Comparison of ENCODE assay signal across 7 mouse cellular contexts in genomic region chr10:7956228-7957001, GRCm38 (mm10). TPM values are rescaled to one million over a fixed set of nuclear protein-coding genes. Genes with fewer than 3 reads are reported as not detected.
DNase-seq lines count a peak whose midpoint lies in the region; ATAC-seq lines count a peak whose summit lies in the region.

Gene Tab2, minus strand, starts transcription at chr10:7956230.

- H3K27me3 ChIP-seq in embryonic facial prominence, embryonic 11.5 days (ENCODE audit: control insufficient read depth, insufficient read depth, low read length): no peaks in the 10 kb centered on the region
- no peaks in the 10 kb centered on the region for H3K27me3 ChIP-seq in limb, embryonic 11.5 days (ENCODE audit: control insufficient read depth, insufficient read depth, low read length)
- H3K27me3 ChIP-seq in midbrain, embryonic 14.5 days (ENCODE audit: control insufficient read depth, insufficient read depth, low read length): no peaks in the 10 kb centered on the region

- peak; percentile 97 for ATAC-seq in embryonic facial prominence, embryonic 11.5 days (replicated peaks; ENCODE audit: insufficient number of reproducible peaks, low FRiP score, low TSS enrichment, low read depth)
- ATAC-seq in limb, embryonic 11.5 days (ENCODE audit: insufficient number of reproducible peaks, low FRiP score, low TSS enrichment, low read depth): peak; percentile 96
- peak; percentile 97 for ATAC-seq in midbrain, embryonic 14.5 days (ENCODE audit: low FRiP score, low TSS enrichment)

- DNase-seq in adrenal gland, postnatal 14 days: peak; percentile 96
- DNase-seq in embryonic facial prominence, embryonic 11.5 days (ENCODE audit: low spot score): peak; percentile 93
- DNase-seq in heart, adult 11 months: peak; percentile 99
- peak; percentile 93 for DNase-seq in kidney, adult 18-20 months
- DNase-seq in limb, embryonic 11.5 days (ENCODE audit: low spot score): peak; percentile 93
- DNase-seq in midbrain, embryonic 14.5 days: peak; percentile 97
- peak; percentile 84 to 88 for DNase-seq in spleen, adult 18-20 months

- H3K4me3 ChIP-seq in embryonic facial prominence, embryonic 11.5 days (ENCODE audit: low read depth, low read length): peak within 1 kb of the TSS; percentile 99
- peak within 1 kb of the TSS; percentile 98 for H3K4me3 ChIP-seq in limb, embryonic 11.5 days (ENCODE audit: low read depth, low read length)
- H3K4me3 ChIP-seq in midbrain, embryonic 14.5 days (replicated peaks; ENCODE audit: low read depth, low read length): peak within 1 kb of the TSS; percentile 94

- H3K27ac ChIP-seq in embryonic facial prominence, embryonic 11.5 days (replicated peaks; ENCODE audit: low read depth, low read length): peak within 1 kb of the TSS; percentile 99
- peak within 1 kb of the TSS; percentile 92 for H3K27ac ChIP-seq in limb, embryonic 11.5 days (replicated peaks; ENCODE audit: low read depth, low read length)
- H3K27ac ChIP-seq in midbrain, embryonic 14.5 days (replicated peaks; ENCODE audit: low read depth, low read length): peak within 1 kb of the TSS; percentile 99

- H3K36me3 ChIP-seq in embryonic facial prominence, embryonic 11.5 days (replicated peaks; ENCODE audit: control insufficient read depth, insufficient read depth, low read depth, low read length): no peaks in the 10 kb centered on the region
- H3K36me3 ChIP-seq in limb, embryonic 11.5 days (ENCODE audit: control insufficient read depth, insufficient read depth, low read length): no peaks in the 10 kb centered on the region
- no peaks in the 10 kb centered on the region for H3K36me3 ChIP-seq in midbrain, embryonic 14.5 days (ENCODE audit: control insufficient read depth, insufficient read depth, low read length)

- no peaks in the 10 kb centered on the region for H3K9me3 ChIP-seq in embryonic facial prominence, embryonic 11.5 days (replicated peaks; ENCODE audit: control insufficient read depth, low read length)
- no peaks in the 10 kb centered on the region for H3K9me3 ChIP-seq in limb, embryonic 11.5 days (ENCODE audit: control insufficient read depth, low read length)
- H3K9me3 ChIP-seq in midbrain, embryonic 14.5 days (ENCODE audit: control insufficient read depth, low read length): no peaks in the 10 kb centered on the region

- H3K4me2 ChIP-seq in embryonic facial prominence, embryonic 11.5 days (ENCODE audit: low read depth, low read length): peak within 1 kb of the TSS; percentile 63
- H3K4me2 ChIP-seq in limb, embryonic 11.5 days (ENCODE audit: low read depth, severe bottlenecking): peak within 1 kb of the TSS; percentile 85
- H3K4me2 ChIP-seq in midbrain, embryonic 14.5 days (ENCODE audit: low read length): peak within 1 kb of the TSS; percentile 85

- H3K4me1 ChIP-seq in embryonic facial prominence, embryonic 11.5 days (ENCODE audit: control insufficient read depth, insufficient read depth, low read length): no peaks in the 10 kb centered on the region
- peaks cover 3% of the 10 kb centered on the region; the same call in 1 of the 2 replicates for H3K4me1 ChIP-seq in limb, embryonic 11.5 days (ENCODE audit: control insufficient read depth, insufficient read depth, low read length)
- peaks cover 12% of the 10 kb centered on the region for H3K4me1 ChIP-seq in midbrain, embryonic 14.5 days (ENCODE audit: control insufficient read depth, insufficient read depth, low read length)

- WGBS in embryonic facial prominence, embryonic 11.5 days: 0% methylated on average over 63 of the region's 97 CpGs
- under 1% methylated on average over 76 of the region's 97 CpGs for WGBS in limb, embryonic 11.5 days
- WGBS in midbrain, embryonic 14.5 days: under 1% methylated on average over 78 of the region's 97 CpGs

- peak within 1 kb of the TSS; percentile 98 for H3K9ac ChIP-seq in embryonic facial prominence, embryonic 11.5 days (replicated peaks; ENCODE audit: low read length)
- peak within 1 kb of the TSS; percentile 86 for H3K9ac ChIP-seq in limb, embryonic 11.5 days (ENCODE audit: low read length)
- peak within 1 kb of the TSS; percentile 97 for H3K9ac ChIP-seq in midbrain, embryonic 14.5 days (replicated peaks; ENCODE audit: low read length)

RNA-seq across cellular contexts. Expression of gene Tab2, which starts in this region (rescaled TPM):
- 57.5 and 70.3 TPM in 2 replicates for total RNA-seq in adrenal gland, postnatal 14 days (2021)
- polyA plus RNA-seq in embryonic facial prominence, embryonic 11.5 days (2014; fragmentation: Nextera tagmentation; extraction: Ambion mirVana): 28.8 and 30.0 TPM in 2 replicates
- polyA plus RNA-seq in limb, embryonic 11.5 days (2014; fragmentation: Nextera tagmentation; extraction: Ambion mirVana): 30.3 and 30.8 TPM in 2 replicates
- 20.7 and 20.9 TPM in 2 replicates for polyA plus RNA-seq in midbrain, embryonic 14.5 days (2014; fragmentation: Nextera tagmentation; extraction: Ambion mirVana)

Comparison
In these comparisons a context has a peak if more than half of its experiments do, and no peak if none do; other contexts are left out.
1. Peak in every context shown above with its lines: DNase-seq, ATAC-seq, H3K4me3 ChIP-seq and H3K27ac ChIP-seq.